Mouse (Mus musculus) forebrain, postnatal 0 days (tissue): ENCODE measurements around the gene Rsad1. TPM values are rescaled to one million over a fixed set of nuclear protein-coding genes. Genes with fewer than 3 reads are reported as not detected.

Source experiments
- ATAC-seq: fragments of 200-750 bp; cut with Nextera tagmentation; 2 replicates; pipeline ENCODE4 v1.8.0; 2017; ENCODE audit warnings: mild to moderate bottlenecking, moderate library complexity
- DNase-seq: peaks from one replicate; pipeline ENCODE4 v3.0.0-alpha.2; 2015
- H3K27ac ChIP-seq: fragments of 300-500 bp; sonication (generic); 2 replicates; pipeline ENCODE4 v1.5.1; 2014; ENCODE audit warnings: low read depth, mild to moderate bottlenecking, antibody characterized with exemption, low read length, moderate library complexity, mixed read lengths
- H3K27me3 ChIP-seq: fragments of 300-500 bp; sonication (generic); 2 replicates; pipeline ENCODE4 v1.6.1; 2014; ENCODE audit warnings: mild to moderate bottlenecking, low read length, mixed read lengths; ENCODE audit not compliant: insufficient read depth
- H3K36me3 ChIP-seq: fragments of 300-500 bp; sonication (generic); 2 replicates; pipeline ENCODE4 v1.6.1; 2014; ENCODE audit warnings: mild to moderate bottlenecking, moderate library complexity; ENCODE audit not compliant: insufficient read depth
- H3K4me1 ChIP-seq: fragments of 300-500 bp; sonication (generic); 2 replicates; pipeline ENCODE4 v1.6.1; 2014; ENCODE audit warnings: antibody characterized with exemption; ENCODE audit not compliant: insufficient read depth
- H3K4me2 ChIP-seq: fragments of 300-500 bp; sonication (generic); 2 replicates; pipeline ENCODE4 v1.6.1; 2014; ENCODE audit warnings: low read depth, mild to moderate bottlenecking, moderate library complexity
- H3K4me3 ChIP-seq: fragments of 300-500 bp; sonication (generic); 2 replicates; pipeline ENCODE4 v1.5.1; 2014; ENCODE audit warnings: low read depth, low read length, mixed read lengths
- H3K9ac ChIP-seq: fragments of 300-500 bp; sonication (generic); 2 replicates; pipeline ENCODE4 v1.6.1; 2014; ENCODE audit warnings: mild to moderate bottlenecking
- H3K9me3 ChIP-seq: fragments of 300-500 bp; sonication (generic); 2 replicates; pipeline ENCODE4 v1.6.1; 2016; ENCODE audit warnings: low read length
- CTCF ChIP-seq: sonication (generic); IDR thresholded peaks from 2 replicates; pipeline ENCODE4 v1.5.1; 2016; ENCODE audit warnings: antibody characterized with exemption, control low read depth, low read depth
- WGBS: fragments of 180-500 bp; shearing (Covaris S2); extraction: QIAGEN DNeasy Blood & Tissue Kit; methylation state at CpG from one replicate; pipeline ENCODE4 v1.1.7; 2014; 5-methylcytosine and 5-hydroxymethylcytosine counted together
- polyA plus RNA-seq: library from polyadenylated mRNA; unstranded; fragments of >200 nt; fragmentation: Nextera tagmentation; extraction: Ambion mirVana; gene quantifications from 2 replicates; pipeline ENCODE4 v1.2.1, GENCODE M21; 2015
- total RNA-seq: library from RNA; depleted of rRNA; stranded (reverse); fragments of >200 nt; gene quantifications from 2 replicates; pipeline ENCODE4 v1.2.3, GENCODE M21; 2014

Gene Rsad1
- total and polyA plus RNA-seq, 2 experiments from 2014 or later, result 8.8 to 12.2 TPM

- H3K27me3 ChIP-seq, result no peaks in the 10 kb centered on the region
- no peak overlapping the region for H3K4me2 ChIP-seq
- no peak overlapping the region for H3K4me3 ChIP-seq
- DNase-seq, result no peak
- no peak overlapping the region for H3K9ac ChIP-seq
- no peak for TF ChIP-seq CTCF
- no peaks in the 10 kb centered on the region for H3K4me1 ChIP-seq
- 93% methylated on average over 10 of the region's 10 CpGs for WGBS
- H3K27ac ChIP-seq, result no peak overlapping the region
- H3K9me3 ChIP-seq, result no peaks in the 10 kb centered on the region
- ATAC-seq, result no peak
- no peaks in the 10 kb centered on the region for H3K36me3 ChIP-seq
Observed at GRCm38 (mm10) chr11:94508976-94509375, 40.1 kb downstream of the Rsad1 start.

- Histone ChIP-seq H3K36me3 (no peaks in the 10 kb centered on the region), H3K27me3 (peaks cover 3% of the 10 kb centered on the region; the same call in 1 of the 2 replicates), H3K4me1 (peaks cover 10% of the 10 kb centered on the region), H3K9ac (no peak overlapping the region), H3K27ac (no peak overlapping the region), H3K4me3 (no peak overlapping the region), H3K9me3 (no peaks in the 10 kb centered on the region), H3K4me2 (no peak overlapping the region)
- ATAC-seq (no peak), DNase-seq (no peak)
- no peak for TF ChIP-seq CTCF
- WGBS, result 90% methylated on average over 8 of the region's 8 CpGs
Observed at GRCm38 (mm10) chr11:94501482-94501881, 47.6 kb downstream of the Rsad1 start.

GRCm38 (mm10) chr11:94500362-94500761, 48.7 kb downstream of the Rsad1 start:
- Histone ChIP-seq H3K27ac (no peak overlapping the region), H3K27me3 (peaks cover 3% of the 10 kb centered on the region; the same call in 1 of the 2 replicates), H3K36me3 (no peaks in the 10 kb centered on the region), H3K9ac (no peak overlapping the region), H3K4me2 (no peak overlapping the region), H3K9me3 (no peaks in the 10 kb centered on the region), H3K4me1 (peaks cover 10% of the 10 kb centered on the region), H3K4me3 (no peak overlapping the region)
- no peak for DNase-seq
- TF ChIP-seq CTCF, result no peak
- ATAC-seq, result no peak
- WGBS, result 35% methylated on average over 8 of the region's 8 CpGs

- Histone ChIP-seq H3K4me1 (peaks cover 10% of the 10 kb centered on the region), H3K27ac (no peak within 1 kb of the TSS), H3K36me3 (no peaks in the 10 kb centered on the region), H3K9ac (peak within 1 kb of the TSS; percentile 25; the same call in 1 of the 2 replicates), H3K4me3 (peak within 1 kb of the TSS; percentile 24), H3K27me3 (peaks cover 3% of the 10 kb centered on the region; the same call in 1 of the 2 replicates), H3K9me3 (no peaks in the 10 kb centered on the region), H3K4me2 (peak within 1 kb of the TSS; percentile 49)
- 3% methylated on average over 25 of the region's 26 CpGs for WGBS
- ATAC-seq, result no peak
- no peak for DNase-seq
- no peak for TF ChIP-seq CTCF
Observed at GRCm38 (mm10) chr11:94499661-94500152, 49.3 kb downstream of the Rsad1 start, which contains the start of gene Epn3. Epn3 (minus strand) TSS chr11:94499974.

GRCm38 (mm10) chr11:94499035-94499434, 50.0 kb downstream of the Rsad1 start:
- peak; percentile 78 for ATAC-seq
- 0 out of 2 replicates have a peak overlapping the region, but pooled peaks have one; percentile 24 for H3K4me3 ChIP-seq
- H3K27ac ChIP-seq, result no peak overlapping the region
- TF ChIP-seq CTCF, result no peak
- peak overlapping the region; percentile 49 for H3K4me2 ChIP-seq
- no peaks in the 10 kb centered on the region for H3K36me3 ChIP-seq
- H3K9ac ChIP-seq, result peak overlapping the region; percentile 25; the same call in 1 of the 2 replicates
- no peaks in the 10 kb centered on the region for H3K9me3 ChIP-seq
- peak; percentile 45 for DNase-seq
- 18% methylated on average over 2 of the region's 2 CpGs for WGBS
- peaks cover 10% of the 10 kb centered on the region for H3K4me1 ChIP-seq
- peaks cover 3% of the 10 kb centered on the region; the same call in 1 of the 2 replicates for H3K27me3 ChIP-seq

- H3K4me2 ChIP-seq, result peak overlapping the region; percentile 49
- DNase-seq, result peak; percentile 56
- peaks cover 3% of the 10 kb centered on the region; the same call in 1 of the 2 replicates for H3K27me3 ChIP-seq
- H3K9me3 ChIP-seq, result no peaks in the 10 kb centered on the region
- peak; percentile 50 for ATAC-seq
- no peak overlapping the region for H3K9ac ChIP-seq
- H3K4me3 ChIP-seq, result no peak overlapping the region
- no peaks in the 10 kb centered on the region for H3K36me3 ChIP-seq
- no peak overlapping the region for H3K27ac ChIP-seq
- peaks cover 10% of the 10 kb centered on the region for H3K4me1 ChIP-seq
- 14% methylated on average over 19 of the region's 19 CpGs for WGBS
- no peak for TF ChIP-seq CTCF
Observed at GRCm38 (mm10) chr11:94498093-94498996, 50.7 kb downstream of the Rsad1 start.

- Histone ChIP-seq H3K36me3 (no peaks in the 10 kb centered on the region), H3K27me3 (peaks cover 3% of the 10 kb centered on the region; the same call in 1 of the 2 replicates), H3K4me1 (peaks cover 10% of the 10 kb centered on the region), H3K9ac (no peak overlapping the region), H3K9me3 (no peaks in the 10 kb centered on the region), H3K4me2 (no peak overlapping the region), H3K4me3 (no peak overlapping the region), H3K27ac (no peak overlapping the region)
- no peak for TF ChIP-seq CTCF
- no peak for DNase-seq
- 78% methylated on average over 3 of the region's 3 CpGs for WGBS
- no peak for ATAC-seq
Observed at GRCm38 (mm10) chr11:94495415-94495814, 53.6 kb downstream of the Rsad1 start.
